ENCODE assay signal across 13 mouse cellular contexts in the genomic region with DNA sequence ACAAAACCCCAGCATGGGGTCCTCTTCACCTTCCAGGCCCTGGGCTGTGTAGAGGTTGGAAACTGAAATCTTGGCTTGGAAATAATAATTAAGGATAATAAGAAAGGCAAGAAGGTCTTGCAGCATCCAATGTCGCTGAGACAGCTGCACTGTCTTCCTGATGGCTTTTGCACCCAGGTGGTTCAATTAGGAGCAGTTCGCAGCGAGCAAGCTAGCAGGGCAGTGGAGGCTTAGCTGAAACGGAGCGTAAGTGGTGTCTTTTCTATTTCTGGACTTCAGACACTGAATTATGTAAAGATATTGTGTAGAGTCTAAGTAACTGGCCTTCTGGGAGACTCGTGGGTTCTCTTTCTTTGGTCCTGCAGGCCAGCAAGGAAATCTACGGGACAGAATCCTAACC. TPM values are rescaled to one million over a fixed set of nuclear protein-coding genes. Genes with fewer than 3 reads are reported as not detected.
DNase-seq lines count a peak whose midpoint lies in the region; ATAC-seq and TF ChIP-seq lines count a peak whose summit lies in the region.
"Had no signal": no experiment of that assay in that cellular context is flagged by ENCODE, and none has a peak within 500 bp of the region (broad histone marks: within the 10 kb centered on the region; RNA-seq: fewer than 3 reads in every experiment).

No protein-coding gene starts in this region.

- 0 out of 2 replicates have a peak overlapping the region, but pooled peaks have one; percentile 11 for H3K4me2 ChIP-seq in limb, embryonic 13.5 days (replicated peaks)
- H3K4me2 ChIP-seq in forebrain, embryonic 15.5 days (replicated peaks) = peak overlapping the region; percentile 0; the same call in 1 of the 2 replicates
- peak overlapping the region; percentile 0; the same call in 1 of the 2 replicates for H3K4me2 ChIP-seq in midbrain, postnatal 0 days (ENCODE audit: low read depth, low read length, poor library complexity, severe bottlenecking)
- H3K4me2 ChIP-seq: heart, embryonic 12.5 days had no signal

- peaks cover 12% of the 10 kb centered on the region for H3K4me1 ChIP-seq in limb, embryonic 13.5 days
- peaks cover 15% of the 10 kb centered on the region for H3K4me1 ChIP-seq in limb, embryonic 10.5 days
- H3K4me1 ChIP-seq in forebrain, embryonic 15.5 days = peaks cover 12% of the 10 kb centered on the region
- H3K4me1 ChIP-seq in midbrain, postnatal 0 days (ENCODE audit: insufficient read depth, low read length) = peaks cover 2% of the 10 kb centered on the region; the same call in 1 of the 2 replicates

- no peak overlapping the region for H3K4me3 ChIP-seq in limb, embryonic 13.5 days
- H3K4me3 ChIP-seq in limb, embryonic 10.5 days = no peak overlapping the region
- no peak overlapping the region for H3K4me3 ChIP-seq in forebrain, embryonic 15.5 days
- H3K4me3 ChIP-seq in midbrain, postnatal 0 days (ENCODE audit: low read depth, low read length) = no peak overlapping the region
- H3K4me3 ChIP-seq: heart, embryonic 12.5 days had no signal

- no peak overlapping the region for H3K27ac ChIP-seq in limb, embryonic 13.5 days
- no peak overlapping the region for H3K27ac ChIP-seq in limb, embryonic 10.5 days
- H3K27ac ChIP-seq in forebrain, embryonic 15.5 days (replicated peaks) = 0 out of 2 replicates have a peak overlapping the region, but pooled peaks have one; percentile 36
- no peak overlapping the region for H3K27ac ChIP-seq in midbrain, postnatal 0 days (ENCODE audit: low read depth, low read length)

- H3K36me3 ChIP-seq in limb, embryonic 13.5 days = no peaks in the 10 kb centered on the region
- no peaks in the 10 kb centered on the region for H3K36me3 ChIP-seq in limb, embryonic 10.5 days
- no peaks in the 10 kb centered on the region for H3K36me3 ChIP-seq in forebrain, embryonic 15.5 days
- no peaks in the 10 kb centered on the region for H3K36me3 ChIP-seq in midbrain, postnatal 0 days (ENCODE audit: insufficient read depth, low read length)
- H3K36me3 ChIP-seq: heart, embryonic 12.5 days had no signal

- WGBS in limb, embryonic 13.5 days = 72% methylated on average over 7 of the region's 7 CpGs
- 84% methylated on average over 7 of the region's 7 CpGs for WGBS in limb, embryonic 10.5 days
- 40% methylated on average over 7 of the region's 7 CpGs for WGBS in forebrain, embryonic 15.5 days
- 58% methylated on average over 7 of the region's 7 CpGs for WGBS in midbrain, postnatal 0 days

- H3K9ac ChIP-seq in limb, embryonic 13.5 days = no peak overlapping the region
- no peak overlapping the region for H3K9ac ChIP-seq in forebrain, embryonic 15.5 days (replicated peaks)
- H3K9ac ChIP-seq in midbrain, postnatal 0 days (replicated peaks; ENCODE audit: low read length, poor library complexity, severe bottlenecking) = no peak overlapping the region
- H3K9ac ChIP-seq: heart, embryonic 12.5 days had no signal

- intact Hi-C loops in left cerebral cortex, postnatal 4 days (cut with DNase I) = no loop called here

- no peak for DNase-seq in limb, embryonic 10.5 days (ENCODE audit: low spot score)
- peak; percentile 72 for DNase-seq in brain, embryonic 14.5 days (ENCODE audit: low read depth)
- DNase-seq in midbrain, postnatal 0 days (ENCODE audit: low spot score) = no peak
- no peak for DNase-seq in right cerebral cortex, adult 2 months (ENCODE audit: low spot score in 2 of 2)
- no peak for DNase-seq in left cerebral cortex, postnatal 4 days
- DNase-seq: adrenal gland, adult 8-10 months; kidney, postnatal 4 days had no signal

- TF ChIP-seq POLR2A in brain, embryonic 14.5 days (IDR thresholded peaks at IDR 0.05; ENCODE audit: borderline replicate concordance, extremely low read depth, insufficient read depth, insufficient read length, poor library complexity, severe bottlenecking) = no peak

- TF ChIP-seq CTCF in brain, embryonic 14.5 days (IDR thresholded peaks at IDR 0.05; ENCODE audit: borderline replicate concordance, extremely low read depth, insufficient read depth, insufficient read length) = no peak
- TF ChIP-seq CTCF in midbrain, postnatal 0 days (IDR thresholded peaks at IDR 0.05) = no peak

- no peak for ATAC-seq in limb, embryonic 13.5 days (ENCODE audit: low FRiP score, low read depth)
- ATAC-seq in forebrain, embryonic 15.5 days (replicated peaks) = peak; percentile 11; the same call in 1 of the 2 replicates
- ATAC-seq in midbrain, postnatal 0 days (ENCODE audit: low FRiP score) = no peak
- no peak for ATAC-seq in megakaryocyte-erythroid progenitor cell, adult 5-6 weeks (replicated peaks; ENCODE audit: low FRiP score, low TSS enrichment, poor library complexity, severe bottlenecking)
- ATAC-seq: intestine, postnatal 0 days had no signal

- H3K9me3 ChIP-seq in limb, embryonic 13.5 days = no peaks in the 10 kb centered on the region
- H3K9me3 ChIP-seq in limb, embryonic 10.5 days (replicated peaks) = no peaks in the 10 kb centered on the region
- no peaks in the 10 kb centered on the region for H3K9me3 ChIP-seq in forebrain, embryonic 15.5 days
- no peaks in the 10 kb centered on the region for H3K9me3 ChIP-seq in midbrain, postnatal 0 days (ENCODE audit: low read length)
- H3K9me3 ChIP-seq: heart, embryonic 12.5 days had no signal

- H3K27me3 ChIP-seq in limb, embryonic 13.5 days = 0 out of 2 replicates have a peak, but pooled peaks cover 12% of the 10 kb centered on the region
- H3K27me3 ChIP-seq in limb, embryonic 10.5 days (ENCODE audit: low read depth, poor library complexity, severe bottlenecking) = no peaks in the 10 kb centered on the region
- no peaks in the 10 kb centered on the region for H3K27me3 ChIP-seq in forebrain, embryonic 15.5 days
- no peaks in the 10 kb centered on the region for H3K27me3 ChIP-seq in midbrain, postnatal 0 days (ENCODE audit: insufficient read depth, low read length)
- H3K27me3 ChIP-seq: heart, embryonic 12.5 days had no signal

RNA-seq across cellular contexts. Expression of a gene that starts 56.8 kb away (rescaled TPM):
- 2.3 and 2.8 TPM in 2 replicates for polyA plus RNA-seq in limb, embryonic 13.5 days (2015; fragmentation: Nextera tagmentation; extraction: Ambion mirVana)
- polyA plus RNA-seq in limb, embryonic 10.5 days (2016; fragmentation: Nextera tagmentation; extraction: Ambion mirVana) = 0.23 and 1.0 TPM in 2 replicates
- polyA plus RNA-seq in brain, embryonic 14.5 days (2012; rRNA removed) = 1.8 and 2.1 TPM in 2 replicates
- 2.0 and 2.3 TPM in 2 replicates for polyA plus RNA-seq in forebrain, embryonic 15.5 days (2015; fragmentation: Nextera tagmentation; extraction: Ambion mirVana)
- total RNA-seq in midbrain, postnatal 0 days (2014; rRNA removed) = 1.2 and 1.8 TPM in 2 replicates
- polyA plus RNA-seq in midbrain, postnatal 0 days (2015; fragmentation: Nextera tagmentation; extraction: Ambion mirVana) = 3.0 and 3.3 TPM in 2 replicates
- 1.2 and 22.3 TPM in 2 replicates for total RNA-seq in megakaryocyte-erythroid progenitor cell, adult 5-6 weeks (2014; fragmentation: Nextera tagmentation)
- 1.2 and 3.9 TPM in 2 replicates for total RNA-seq in megakaryocyte-erythroid progenitor cell, adult 5-6 weeks (2017)
- total RNA-seq in left cerebral cortex, postnatal 4 days (2021) = 1 to 10 TPM in 1 of 2 experiments, under 1 TPM in 1; 0.77 to 1.5 TPM
- total RNA-seq: adrenal gland, adult 8-10 months; liver, adult 2 months had no signal

RNA-seq across cellular contexts. Expression of a gene that starts 57.7 kb away (rescaled TPM):
- 121 and 122 TPM in 2 replicates for polyA plus RNA-seq in limb, embryonic 13.5 days (2015; fragmentation: Nextera tagmentation; extraction: Ambion mirVana)
- 150 and 166 TPM in 2 replicates for polyA plus RNA-seq in limb, embryonic 10.5 days (2016; fragmentation: Nextera tagmentation; extraction: Ambion mirVana)
- 56.8 and 85.3 TPM in 2 replicates for polyA plus RNA-seq in brain, embryonic 14.5 days (2012; rRNA removed)
- polyA plus RNA-seq in forebrain, embryonic 15.5 days (2015; fragmentation: Nextera tagmentation; extraction: Ambion mirVana) = 74.1 and 92.1 TPM in 2 replicates
- total RNA-seq in midbrain, postnatal 0 days (2014; rRNA removed) = 102 and 128 TPM in 2 replicates
- polyA plus RNA-seq in midbrain, postnatal 0 days (2015; fragmentation: Nextera tagmentation; extraction: Ambion mirVana) = 84.2 and 87.1 TPM in 2 replicates
- 143 and 145 TPM in 2 replicates for total RNA-seq in megakaryocyte-erythroid progenitor cell, adult 5-6 weeks (2014; fragmentation: Nextera tagmentation)
- 243 and 255 TPM in 2 replicates for total RNA-seq in megakaryocyte-erythroid progenitor cell, adult 5-6 weeks (2017)
- 100 to 1,000 TPM; 128 to 131 TPM for total RNA-seq in left cerebral cortex, postnatal 4 days (2021)
